Mouse (Mus musculus) forebrain, embryonic 11.5 days (tissue): ENCODE measurements around the gene Frmd4b. TPM values are rescaled to one million over a fixed set of nuclear protein-coding genes. Genes with fewer than 3 reads are reported as not detected.

Experiments
- ATAC-seq: fragments of 200-750 bp; cut with Nextera tagmentation; replicated peaks from 2 replicates; pipeline ENCODE4 v1.8.0; 2017; ENCODE audit warnings: moderate TSS enrichment; ENCODE audit not compliant: low FRiP score
- DNase-seq: peaks from one replicate; pipeline ENCODE4 v3.0.0-alpha.2; 2017; ENCODE audit warnings: low spot score
- H3K27ac ChIP-seq: fragments of 300-500 bp; sonication (generic); 2 replicates; pipeline ENCODE4 v1.5.1; 2014; ENCODE audit warnings: low read depth, low read length
- H3K27me3 ChIP-seq: fragments of 300-500 bp; sonication (generic); 2 replicates; pipeline ENCODE4 v1.6.1; 2014; ENCODE audit warnings: mild to moderate bottlenecking, low read length, mixed read lengths; ENCODE audit not compliant: control insufficient read depth, insufficient read depth
- H3K36me3 ChIP-seq: fragments of 300-500 bp; sonication (generic); 2 replicates; pipeline ENCODE4 v1.6.1; 2014; ENCODE audit warnings: mild to moderate bottlenecking, low read length, moderate library complexity, mixed read lengths; ENCODE audit not compliant: control insufficient read depth, insufficient read depth
- H3K4me1 ChIP-seq: fragments of 300-500 bp; sonication (generic); replicated peaks from 2 replicates; pipeline ENCODE4 v1.6.1; 2014; ENCODE audit warnings: low read length, mixed read lengths; ENCODE audit not compliant: control insufficient read depth, insufficient read depth
- H3K4me2 ChIP-seq: fragments of 300-500 bp; sonication (generic); 2 replicates; pipeline ENCODE4 v1.6.1; 2014; ENCODE audit warnings: low read depth, mild to moderate bottlenecking, low read length, moderate library complexity, mixed read lengths; ENCODE audit not compliant: severe bottlenecking
- H3K4me3 ChIP-seq: fragments of 300-500 bp; sonication (generic); 2 replicates; pipeline ENCODE4 v1.5.1; 2014; ENCODE audit warnings: low read depth, low read length
- H3K9ac ChIP-seq: fragments of 300-500 bp; sonication (generic); 2 replicates; pipeline ENCODE4 v1.6.1; 2014; ENCODE audit warnings: low read length
- H3K9me3 ChIP-seq: fragments of 300-500 bp; sonication (generic); 2 replicates; pipeline ENCODE4 v1.6.1; 2016; ENCODE audit warnings: low read length, mixed read lengths; ENCODE audit not compliant: control insufficient read depth
- WGBS: fragments of 180-500 bp; shearing (Covaris S2); extraction: QIAGEN DNeasy Blood & Tissue Kit; methylation state at CpG from one replicate; pipeline ENCODE4 v1.1.7; 2014; 5-methylcytosine and 5-hydroxymethylcytosine counted together
- polyA plus RNA-seq: library from polyadenylated mRNA; unstranded; fragments of >200 nt; fragmentation: Nextera tagmentation; extraction: Ambion mirVana; gene quantifications from 2 replicates; pipeline ENCODE4 v1.2.1, GENCODE M21; 2014

The Frmd4b gene
- polyA plus RNA-seq, 1 experiment from 2014 or later = 35.7 TPM

- no peak overlapping the region for H3K9ac ChIP-seq
- DNase-seq (no peak), ATAC-seq (peak; percentile 61; the same call in 1 of the 2 replicates)
- no peaks in the 10 kb centered on the region for H3K36me3 ChIP-seq
- no peak overlapping the region for H3K27ac ChIP-seq
- H3K4me3 ChIP-seq = no peak overlapping the region
- H3K4me1 ChIP-seq = peaks cover 18% of the 10 kb centered on the region
- H3K9me3 ChIP-seq = no peaks in the 10 kb centered on the region
- WGBS = 31% methylated on average over 7 of the region's 7 CpGs
- peaks cover 10% of the 10 kb centered on the region for H3K27me3 ChIP-seq
- H3K4me2 ChIP-seq = no peak overlapping the region
Observed at GRCm38 (mm10) chr6:97488821-97489220, 128.5 kb downstream of the Frmd4b start.

DNA sequence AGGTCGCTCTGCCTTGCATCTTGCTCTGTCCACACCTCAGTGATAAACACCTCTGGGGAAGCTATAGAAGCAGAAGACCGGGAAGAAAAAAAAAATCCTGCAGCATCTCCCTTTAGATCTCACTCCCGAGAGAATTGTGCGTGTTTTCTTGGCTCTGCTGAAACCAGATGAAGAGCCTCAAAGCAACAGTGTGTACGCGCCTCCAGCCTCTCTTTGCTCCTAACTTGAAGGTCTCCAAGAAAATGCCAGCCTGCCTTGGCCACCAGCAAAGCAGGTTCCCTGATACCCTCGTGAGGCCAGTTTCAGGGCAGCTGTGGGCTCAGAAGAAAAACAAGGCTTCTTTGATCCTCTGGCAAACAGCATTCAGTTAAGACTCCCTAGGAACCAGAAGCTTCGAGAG lies 129.1 kb downstream of the Frmd4b start:
- Histone ChIP-seq H3K4me2 (peak overlapping the region; percentile 15; the same call in 1 of the 2 replicates), H3K4me1 (peaks cover 18% of the 10 kb centered on the region), H3K27ac (no peak overlapping the region), H3K4me3 (no peak overlapping the region), H3K9me3 (no peaks in the 10 kb centered on the region), H3K36me3 (no peaks in the 10 kb centered on the region), H3K9ac (no peak overlapping the region), H3K27me3 (peaks cover 10% of the 10 kb centered on the region)
- DNase-seq = no peak
- ATAC-seq = no peak; the same call in 1 of the 2 replicates
- WGBS = 17% methylated on average over 8 of the region's 8 CpGs

DNA sequence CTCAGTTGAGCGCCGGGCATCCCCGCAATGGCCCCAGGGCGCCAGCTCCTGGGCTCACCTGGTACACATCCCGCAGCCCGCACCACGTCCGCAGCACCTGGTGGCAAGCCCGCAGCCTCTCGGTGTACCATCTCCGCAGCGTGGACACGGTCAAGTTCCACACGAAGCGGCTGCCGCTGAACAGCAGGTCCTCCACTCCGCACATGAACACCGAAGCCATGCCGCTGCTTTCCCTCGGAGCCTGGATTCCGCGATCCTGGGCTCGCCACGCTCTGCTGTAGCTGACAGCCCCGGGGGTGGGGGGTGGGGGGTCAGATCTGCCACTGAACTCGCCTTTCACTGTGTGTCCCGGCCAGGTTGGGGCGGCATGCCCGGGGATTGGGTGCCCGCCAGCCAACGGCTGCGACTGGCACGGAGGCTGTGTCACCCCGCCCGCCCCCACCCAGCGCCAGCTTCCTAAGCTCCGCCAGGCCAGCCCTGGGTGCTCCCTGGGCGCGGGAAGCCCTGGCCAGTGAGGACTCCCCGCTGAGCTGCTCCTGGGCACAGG lies 129.7 kb downstream of the Frmd4b start:
- ATAC-seq (peak; percentile 51; the same call in 1 of the 2 replicates), DNase-seq (peak; percentile 68)
- Histone ChIP-seq H3K4me2 (peak overlapping the region; percentile 97), H3K27me3 (peaks cover 10% of the 10 kb centered on the region), H3K9me3 (no peaks in the 10 kb centered on the region), H3K4me3 (peak overlapping the region; percentile 38), H3K4me1 (peaks cover 18% of the 10 kb centered on the region), H3K36me3 (no peaks in the 10 kb centered on the region), H3K27ac (no peak overlapping the region), H3K9ac (peak overlapping the region; percentile 55)
- WGBS = 2% methylated on average over 40 of the region's 40 CpGs

DNA sequence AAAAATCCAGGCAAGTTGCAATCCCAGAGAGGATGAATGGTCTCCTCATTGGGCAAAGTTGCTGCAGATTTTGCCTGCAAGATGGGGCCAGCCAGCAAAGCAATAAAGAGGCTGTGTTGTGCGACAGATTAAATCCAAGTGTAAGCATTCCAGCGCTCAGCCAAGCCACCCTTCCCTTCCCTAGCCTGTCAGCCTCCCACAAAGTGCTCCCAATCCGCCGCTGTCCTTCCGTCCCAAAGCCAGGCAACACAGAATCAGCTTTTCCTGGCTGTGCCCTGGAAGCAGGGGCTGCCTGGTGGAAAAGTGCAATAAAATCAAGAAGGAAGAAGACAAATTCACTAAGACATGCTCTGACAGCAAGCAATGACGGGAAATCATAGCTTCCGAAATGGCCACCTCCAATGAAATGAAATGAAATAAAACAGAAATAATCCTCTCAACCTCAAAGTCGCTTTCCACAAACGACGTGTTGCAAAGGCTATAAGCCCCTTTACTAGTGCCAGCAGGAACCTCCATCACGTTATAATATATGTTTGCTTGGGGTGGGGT lies 130.5 kb downstream of the Frmd4b start:
- peak overlapping the region; percentile 55 for H3K9ac ChIP-seq

GRCm38 (mm10) chr6:97485886-97486386 lies 131.4 kb downstream of the Frmd4b start:
- no peak for ATAC-seq
- H3K4me3 ChIP-seq = no peak overlapping the region

More for the DNA sequence above, 130.5 kb downstream of the Frmd4b start:
- Histone ChIP-seq H3K4me1 (peaks cover 18% of the 10 kb centered on the region), H3K4me3 (peak overlapping the region; percentile 38), H3K27ac (no peak overlapping the region), H3K27me3 (peaks cover 10% of the 10 kb centered on the region), H3K9me3 (no peaks in the 10 kb centered on the region), H3K4me2 (peak overlapping the region; percentile 97), H3K36me3 (no peaks in the 10 kb centered on the region)
- WGBS = 18% methylated on average over 11 of the region's 11 CpGs
- no peak for ATAC-seq
- DNase-seq = no peak

DNA sequence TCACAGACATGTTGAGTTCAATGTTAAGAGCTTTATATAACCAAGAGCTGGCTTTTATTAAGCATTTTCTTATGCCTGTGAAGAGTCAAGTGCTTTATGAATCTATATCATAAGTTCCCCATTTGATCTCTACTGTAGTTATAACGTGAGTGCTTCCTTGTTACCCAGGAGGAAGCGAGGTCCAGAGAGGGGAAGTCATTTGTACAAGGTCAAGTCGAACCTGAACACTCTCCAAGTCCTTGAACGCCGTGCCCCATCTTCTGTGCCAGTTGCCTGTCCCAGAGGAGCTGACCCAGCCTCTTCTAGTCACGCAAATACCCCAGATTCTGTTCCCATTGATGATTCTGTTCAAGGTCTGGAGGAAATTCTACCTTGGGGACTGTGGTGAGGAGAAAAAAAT lies 135.4 kb downstream of the Frmd4b start:
- 89% methylated on average over 6 of the region's 6 CpGs for WGBS
- H3K27ac ChIP-seq = no peak overlapping the region
- DNase-seq (no peak), ATAC-seq (no peak)
- no peak overlapping the region for H3K4me3 ChIP-seq
- peaks cover 5% of the 10 kb centered on the region for H3K27me3 ChIP-seq
- H3K9ac ChIP-seq = no peak overlapping the region
- no peaks in the 10 kb centered on the region for H3K9me3 ChIP-seq
- H3K36me3 ChIP-seq = no peaks in the 10 kb centered on the region
- no peak overlapping the region for H3K4me2 ChIP-seq
- peaks cover 5% of the 10 kb centered on the region for H3K4me1 ChIP-seq

More at GRCm38 (mm10) chr6:97485886-97486386, 131.4 kb downstream of the Frmd4b start:
- peaks cover 10% of the 10 kb centered on the region for H3K27me3 ChIP-seq
- WGBS = 87% methylated on average over 11 of the region's 11 CpGs
- H3K9ac ChIP-seq = no peak overlapping the region
- no peaks in the 10 kb centered on the region for H3K36me3 ChIP-seq
- H3K9me3 ChIP-seq = no peaks in the 10 kb centered on the region
- no peak overlapping the region for H3K27ac ChIP-seq
- no peak for DNase-seq
- peaks cover 18% of the 10 kb centered on the region for H3K4me1 ChIP-seq
- no peak overlapping the region for H3K4me2 ChIP-seq

DNA sequence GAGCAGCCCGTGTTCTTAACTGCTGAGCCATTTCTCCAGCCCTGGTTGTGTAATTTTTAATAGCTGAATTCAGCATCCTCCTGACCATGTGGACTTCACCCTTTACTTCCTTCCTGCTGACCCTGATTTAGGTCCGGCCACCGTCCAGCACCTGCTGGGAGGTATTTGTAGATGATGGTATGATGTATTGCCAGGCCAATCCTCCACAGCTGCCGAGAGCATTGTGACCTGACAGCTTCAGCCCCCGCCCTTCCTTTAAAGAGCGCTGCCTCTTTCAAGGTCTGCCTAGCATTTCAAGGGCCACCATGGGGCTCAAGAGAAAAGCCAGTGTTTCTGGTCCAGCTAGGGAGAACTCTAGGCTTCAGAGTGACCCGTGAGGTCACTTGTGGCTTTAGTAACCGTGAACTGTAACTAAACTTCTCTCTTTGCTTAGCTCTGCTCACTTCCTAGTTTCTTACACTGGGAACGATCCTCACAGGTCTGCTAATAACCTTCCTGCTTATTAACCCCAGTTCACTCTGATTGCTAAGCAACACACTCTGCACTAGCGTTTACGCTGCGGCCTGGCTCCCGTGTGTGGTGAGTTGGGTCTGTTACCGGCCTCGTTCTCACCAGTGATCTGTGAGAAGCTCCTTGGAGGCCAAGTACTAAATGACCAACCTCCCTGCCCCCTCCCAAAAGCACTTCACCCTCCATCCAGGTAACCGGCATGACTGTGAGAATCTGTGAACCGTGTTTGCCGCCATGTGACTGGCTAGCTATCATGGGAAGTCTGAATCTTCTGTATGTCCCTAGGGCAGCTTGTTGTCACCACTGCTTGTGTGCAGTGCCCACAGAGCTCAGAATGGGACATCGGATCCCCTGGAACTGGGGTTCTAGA lies 138.1 kb downstream of the Frmd4b start:
- Histone ChIP-seq H3K9ac (no peak overlapping the region), H3K36me3 (no peaks in the 10 kb centered on the region), H3K9me3 (no peaks in the 10 kb centered on the region), H3K27ac (no peak overlapping the region), H3K27me3 (no peaks in the 10 kb centered on the region), H3K4me3 (no peak overlapping the region), H3K4me2 (no peak overlapping the region), H3K4me1 (peaks cover 3% of the 10 kb centered on the region; the same call in 1 of the 2 replicates)
- DNase-seq = no peak
- 57% methylated on average over 19 of the region's 19 CpGs for WGBS
- no peak for ATAC-seq

DNA sequence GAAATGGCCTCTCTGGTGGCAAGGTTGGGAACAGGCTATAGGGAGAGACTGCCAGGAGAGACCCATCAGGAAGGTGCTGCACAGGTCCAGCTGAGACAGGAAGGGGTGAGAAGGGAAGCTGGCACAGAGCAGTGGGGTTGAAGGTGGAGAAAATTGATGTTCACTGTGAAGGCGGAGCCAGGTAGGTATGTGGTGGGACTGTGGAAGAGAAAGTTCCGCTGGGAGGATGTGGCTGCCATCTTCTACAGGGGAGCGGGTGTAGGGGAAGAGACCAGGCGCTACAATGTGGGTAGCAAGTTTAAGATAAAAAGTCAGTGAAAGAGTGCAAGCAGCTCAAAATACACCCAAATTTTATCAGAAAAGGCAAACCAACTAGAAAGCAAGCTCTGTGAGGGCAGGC lies 143.7 kb downstream of the Frmd4b start:
- Histone ChIP-seq H3K9ac (no peak overlapping the region), H3K9me3 (no peaks in the 10 kb centered on the region), H3K4me1 (no peaks in the 10 kb centered on the region; the same call in 1 of the 2 replicates), H3K4me2 (no peak overlapping the region), H3K27me3 (no peaks in the 10 kb centered on the region), H3K27ac (no peak overlapping the region), H3K36me3 (no peaks in the 10 kb centered on the region), H3K4me3 (no peak overlapping the region)
- no peak for ATAC-seq
- WGBS = 90% methylated on average over 4 of the region's 4 CpGs
- no peak for DNase-seq
